Mouse (Mus musculus) layer of hippocampus, adult 2 months (tissue): Measurements from ENCODE around the gene Ypel5. TPM values are rescaled to one million over a fixed set of nuclear protein-coding genes. Genes with fewer than 3 reads are reported as not detected.

Experiments
- DNase-seq, 2 experiments: peaks; one replicate each; pipeline ENCODE4 v3.0.0; 2022; ENCODE audit warnings: low spot score in 2 of 2
- H3K27ac ChIP-seq: fragments of 200-600 bp; 2 replicates; pipeline ENCODE4 v1.8.1; 2022
- H3K4me3 ChIP-seq: fragments of 200-600 bp; 2 replicates; pipeline ENCODE4 v1.8.1; 2022; ENCODE audit warnings: mild to moderate bottlenecking
- CTCF ChIP-seq: fragments of 200-600 bp; conservative IDR thresholded peaks from 2 replicates; pipeline ENCODE4 v1.8.1; 2022; ENCODE audit warnings: antibody characterized with exemption, mild to moderate bottlenecking, moderate library complexity
- total RNA-seq, 2 experiments: library from RNA; stranded (reverse); gene quantifications; 2 replicates each; pipeline ENCODE4 v1.2.3; 2021

Ypel5 gene
- total RNA-seq, 2 experiments from 2014 or later, result 89.8 to 91.3 TPM

- Histone ChIP-seq H3K4me3 (no peak overlapping the region), H3K27ac (no peak overlapping the region)
- no peak for DNase-seq
- no peak for TF ChIP-seq CTCF
Observed at GRCm38 (mm10) chr17:72820425-72820824, 15.8 kb upstream of the Ypel5 start.

- TF ChIP-seq CTCF, result no peak
- Histone ChIP-seq H3K27ac (no peak overlapping the region), H3K4me3 (no peak overlapping the region)
- no peak for DNase-seq
Observed at GRCm38 (mm10) chr17:72821923-72822322, 14.3 kb upstream of the Ypel5 start.

- Histone ChIP-seq H3K27ac (no peak overlapping the region), H3K4me3 (no peak overlapping the region)
- DNase-seq, result no peak
- peak; percentile 56 for TF ChIP-seq CTCF
Observed at GRCm38 (mm10) chr17:72826916-72827534, 9.2 kb upstream of the Ypel5 start.

GRCm38 (mm10) chr17:72828027-72828678, 8.1 kb upstream of the Ypel5 start:
- DNase-seq, result no peak
- H3K4me3 ChIP-seq, result no peak overlapping the region
- H3K27ac ChIP-seq, result no peak overlapping the region
- no peak for TF ChIP-seq CTCF

- no peak for TF ChIP-seq CTCF
- Histone ChIP-seq H3K4me3 (no peak overlapping the region), H3K27ac (no peak overlapping the region)
- DNase-seq, result no peak
Observed at GRCm38 (mm10) chr17:72828687-72829086, 7.6 kb upstream of the Ypel5 start.

GRCm38 (mm10) chr17:72837140-72837712, 973 bp downstream of the Ypel5 start:
- peak; percentile 90 to 91 for DNase-seq
- peak overlapping the region; percentile 96 for H3K27ac ChIP-seq
- peak overlapping the region; percentile 77 for H3K4me3 ChIP-seq
- TF ChIP-seq CTCF, result no peak

GRCm38 (mm10) chr17:72837824-72838474, 1.7 kb downstream of the Ypel5 start:
- Histone ChIP-seq H3K4me3 (peak overlapping the region; percentile 77), H3K27ac (peak overlapping the region; percentile 96)
- peak; percentile 19; the same call in 1 of the 2 replicates for TF ChIP-seq CTCF
- DNase-seq, result no peak

GRCm38 (mm10) chr17:72839000-72839399, 2.7 kb downstream of the Ypel5 start:
- TF ChIP-seq CTCF, result no peak
- Histone ChIP-seq H3K4me3 (no peak overlapping the region; the same call in 1 of the 2 replicates), H3K27ac (no peak overlapping the region)
- no peak for DNase-seq

GRCm38 (mm10) chr17:72844393-72844792, 8.1 kb downstream of the Ypel5 start:
- TF ChIP-seq CTCF, result no peak
- H3K27ac ChIP-seq, result no peak overlapping the region
- no peak for DNase-seq
- H3K4me3 ChIP-seq, result no peak overlapping the region

- Histone ChIP-seq H3K27ac (no peak overlapping the region), H3K4me3 (no peak overlapping the region)
- TF ChIP-seq CTCF, result no peak
- no peak for DNase-seq
Observed at GRCm38 (mm10) chr17:72844949-72845490, 8.8 kb downstream of the Ypel5 start.

GRCm38 (mm10) chr17:72845521-72845920, 9.3 kb downstream of the Ypel5 start:
- TF ChIP-seq CTCF, result no peak
- Histone ChIP-seq H3K4me3 (no peak overlapping the region), H3K27ac (no peak overlapping the region)
- no peak for DNase-seq

- DNase-seq, result no peak
- peak; percentile 51 for TF ChIP-seq CTCF
- Histone ChIP-seq H3K4me3 (no peak overlapping the region), H3K27ac (no peak overlapping the region)
Observed at GRCm38 (mm10) chr17:72855298-72855697, 19.0 kb downstream of the Ypel5 start.
